Comparison of ENCODE assay signal across 8 mouse cellular contexts in genomic region chr7:73376101-73377001, GRCm38 (mm10). TPM values are rescaled to one million over a fixed set of nuclear protein-coding genes. Genes with fewer than 3 reads are reported as not detected.
DNase-seq lines count a peak whose midpoint lies in the region; ATAC-seq lines count a peak whose summit lies in the region.

No protein-coding gene starts in this region.

- no peak overlapping the region for H3K27ac ChIP-seq in heart, embryonic 11.5 days (ENCODE audit: low read depth, low read length)
- peak overlapping the region; percentile 59 for H3K27ac ChIP-seq in limb, embryonic 12.5 days
- peak overlapping the region; percentile 97 for H3K27ac ChIP-seq in midbrain, embryonic 15.5 days

- H3K27me3 ChIP-seq in heart, embryonic 11.5 days (ENCODE audit: control insufficient read depth, insufficient read depth, low read length) = peaks cover 71% of the 10 kb centered on the region
- H3K27me3 ChIP-seq in limb, embryonic 12.5 days = peaks cover 71% of the 10 kb centered on the region
- H3K27me3 ChIP-seq in midbrain, embryonic 15.5 days (replicated peaks) = no peaks in the 10 kb centered on the region

- ATAC-seq in heart, embryonic 11.5 days (replicated peaks; ENCODE audit: insufficient number of reproducible peaks, low FRiP score, low TSS enrichment) = no peak
- peak; percentile 58 for ATAC-seq in limb, embryonic 12.5 days (ENCODE audit: insufficient number of reproducible peaks, insufficient read depth, low FRiP score, low TSS enrichment, low read depth)
- peak; percentile 57 for ATAC-seq in midbrain, embryonic 15.5 days (replicated peaks)

- peak; percentile 59 for DNase-seq in 416B (ENCODE audit: low read depth)
- peak; percentile 18 for DNase-seq in adrenal gland, adult 8-10 months
- peak; percentile 81 for DNase-seq in embryo, embryonic 9.5 days (ENCODE audit: extremely low spot score)
- peak; percentile 80 for DNase-seq in kidney, adult 9 months
- peak; percentile 66 for DNase-seq in testis, postnatal 10 days (ENCODE audit: low spot score)

- peak overlapping the region; percentile 82 for H3K4me2 ChIP-seq in heart, embryonic 11.5 days
- H3K4me2 ChIP-seq in limb, embryonic 12.5 days = peak overlapping the region; percentile 98
- peak overlapping the region; percentile 83 for H3K4me2 ChIP-seq in midbrain, embryonic 15.5 days

- H3K4me3 ChIP-seq in heart, embryonic 11.5 days (ENCODE audit: low read depth, low read length) = peak overlapping the region; percentile 62
- H3K4me3 ChIP-seq in limb, embryonic 12.5 days (replicated peaks) = peak overlapping the region; percentile 66
- peak overlapping the region; percentile 78 for H3K4me3 ChIP-seq in midbrain, embryonic 15.5 days

- peak overlapping the region; percentile 47; the same call in 1 of the 2 replicates for H3K9ac ChIP-seq in heart, embryonic 11.5 days (ENCODE audit: low read depth, low read length)
- peak overlapping the region; percentile 73 for H3K9ac ChIP-seq in limb, embryonic 12.5 days (replicated peaks)
- H3K9ac ChIP-seq in midbrain, embryonic 15.5 days = peak overlapping the region; percentile 79

- no peaks in the 10 kb centered on the region for H3K9me3 ChIP-seq in heart, embryonic 11.5 days (replicated peaks; ENCODE audit: control insufficient read depth, low read length)
- no peaks in the 10 kb centered on the region for H3K9me3 ChIP-seq in limb, embryonic 12.5 days
- H3K9me3 ChIP-seq in midbrain, embryonic 15.5 days = no peaks in the 10 kb centered on the region

- no peaks in the 10 kb centered on the region for H3K36me3 ChIP-seq in heart, embryonic 11.5 days (ENCODE audit: control insufficient read depth, insufficient read depth, low read length)
- H3K36me3 ChIP-seq in limb, embryonic 12.5 days = no peaks in the 10 kb centered on the region
- H3K36me3 ChIP-seq in midbrain, embryonic 15.5 days (replicated peaks) = no peaks in the 10 kb centered on the region

- 1% methylated on average over 39 of the region's 39 CpGs for WGBS in heart, embryonic 11.5 days (ENCODE audit: insufficient replicate concordance)
- under 1% methylated on average over 39 of the region's 39 CpGs for WGBS in limb, embryonic 12.5 days
- under 1% methylated on average over 39 of the region's 39 CpGs for WGBS in midbrain, embryonic 15.5 days

- H3K4me1 ChIP-seq in heart, embryonic 11.5 days (ENCODE audit: control insufficient read depth, insufficient read depth, low read length) = peaks cover 6% of the 10 kb centered on the region; the same call in 1 of the 2 replicates
- H3K4me1 ChIP-seq in limb, embryonic 12.5 days (replicated peaks) = peaks cover 30% of the 10 kb centered on the region
- peaks cover 68% of the 10 kb centered on the region for H3K4me1 ChIP-seq in midbrain, embryonic 15.5 days

RNA-seq across cellular contexts. Expression of gene Rgma, which starts 1.0 kb away (rescaled TPM):
- total RNA-seq in adrenal gland, adult 8-10 months (2022) = 10 to 100 TPM; 12.8 to 16.1 (median 14.0) TPM
- polyA plus RNA-seq in heart, embryonic 11.5 days (2014; fragmentation: Nextera tagmentation; extraction: Ambion mirVana) = 4.2 and 5.8 TPM in 2 replicates
- 24.1 and 26.7 TPM in 2 replicates for polyA plus RNA-seq in limb, embryonic 12.5 days (2016; fragmentation: Nextera tagmentation; extraction: Ambion mirVana)
- polyA plus RNA-seq in midbrain, embryonic 15.5 days (2015; fragmentation: Nextera tagmentation; extraction: Ambion mirVana) = 46.6 and 50.4 TPM in 2 replicates

Comparison
In these comparisons a context has a peak if more than half of its experiments do, and no peak if none do; other contexts are left out.
1. DNase-seq: peak in every context shown above with its lines; median percentile 81 in embryo, embryonic 9.5 days; 80 in kidney, adult 9 months; 66 in testis, postnatal 10 days; 59 in 416B; 18 in adrenal gland, adult 8-10 months.